Mouse (Mus musculus) embryonic fibroblast, embryonic 13.5 days (primary cell): ENCODE results near the gene Trabd2b.

Experiments
- CTCF ChIP-seq: IDR thresholded peaks from 2 replicates; pipeline ENCODE4 v1.5.1; 2011; ENCODE audit warnings: mild to moderate bottlenecking, control low read depth, low read length, moderate library complexity, borderline replicate concordance; ENCODE audit not compliant: insufficient read depth
- POLR2A ChIP-seq: IDR thresholded peaks from 2 replicates; pipeline ENCODE4 v1.6.1; 2011; ENCODE audit warnings: low read depth, mild to moderate bottlenecking, control low read depth, low read length, moderate library complexity

DNA sequence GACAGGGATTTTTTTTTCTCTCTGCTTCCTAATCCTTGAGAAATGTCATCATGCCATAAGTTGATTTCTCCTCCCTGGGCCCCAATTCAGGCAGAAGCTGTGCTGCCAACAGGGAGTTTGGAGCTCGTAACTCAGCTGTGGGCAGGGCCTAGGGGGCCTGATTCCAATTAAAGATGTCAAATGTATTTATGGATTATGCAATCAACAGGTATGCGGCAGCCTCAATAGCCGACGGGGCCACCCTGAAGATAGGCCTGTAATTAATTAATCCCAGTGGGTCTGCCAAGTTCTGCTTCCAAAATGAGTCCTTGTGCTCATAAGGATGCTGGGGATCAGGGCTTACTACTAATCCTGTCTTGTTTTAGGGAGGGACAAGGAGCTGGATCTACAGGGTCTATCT is 135.6 kb downstream of the Trabd2b start:
- TF ChIP-seq CTCF (no peak), POLR2A (no peak)
